Mouse (Mus musculus) forebrain, embryonic 14.5 days (tissue): ENCODE results near the gene D930020B18Rik. TPM values are rescaled to one million over a fixed set of nuclear protein-coding genes. Genes with fewer than 3 reads are reported as not detected.

Experiments used
- ATAC-seq: fragments of 200-750 bp; cut with Nextera tagmentation; 2 replicates; pipeline ENCODE4 v1.8.0; 2017; ENCODE audit warnings: mild to moderate bottlenecking, moderate library complexity
- DNase-seq: peaks from one replicate; pipeline ENCODE4 v3.0.0-alpha.2; 2015; ENCODE audit warnings: low spot score
- H3K27ac ChIP-seq: fragments of 300-500 bp; sonication (generic); 2 replicates; pipeline ENCODE4 v1.5.1; 2014; ENCODE audit warnings: low read depth, mild to moderate bottlenecking, control low read depth, low read length, moderate library complexity
- H3K27me3 ChIP-seq: fragments of 300-500 bp; sonication (generic); replicated peaks from 2 replicates; pipeline ENCODE4 v1.6.1; 2014; ENCODE audit warnings: low read length, control low read depth, mixed read lengths; ENCODE audit not compliant: control insufficient read depth, insufficient read depth
- H3K36me3 ChIP-seq: fragments of 300-500 bp; sonication (generic); 2 replicates; pipeline ENCODE4 v1.6.1; 2014; ENCODE audit warnings: low read length, control low read depth; ENCODE audit not compliant: control insufficient read depth, insufficient read depth
- H3K4me1 ChIP-seq: fragments of 300-500 bp; sonication (generic); 2 replicates; pipeline ENCODE4 v1.6.1; 2014; ENCODE audit warnings: antibody characterized with exemption, low read length, control low read depth; ENCODE audit not compliant: control insufficient read depth, insufficient read depth
- H3K4me2 ChIP-seq: fragments of 300-500 bp; sonication (generic); 2 replicates; pipeline ENCODE4 v1.6.1; 2014; ENCODE audit warnings: mild to moderate bottlenecking, control low read depth, low read length
- H3K4me3 ChIP-seq: fragments of 300-500 bp; sonication (generic); 2 replicates; pipeline ENCODE4 v1.5.1; 2014; ENCODE audit warnings: low read depth, low read length, control low read depth
- H3K9ac ChIP-seq: fragments of 300-500 bp; sonication (generic); 2 replicates; pipeline ENCODE4 v1.6.1; 2014; ENCODE audit warnings: mild to moderate bottlenecking, low read length, control low read depth, moderate library complexity
- H3K9me3 ChIP-seq: fragments of 300-500 bp; sonication (generic); replicated peaks from 2 replicates; pipeline ENCODE4 v1.6.1; 2016; ENCODE audit warnings: low read length, control low read depth, mixed read lengths; ENCODE audit not compliant: control insufficient read depth
- WGBS: fragments of 180-500 bp; shearing (Covaris S2); extraction: QIAGEN DNeasy Blood & Tissue Kit; methylation state at CpG from one replicate; pipeline ENCODE4 v1.1.7; 2014; 5-methylcytosine and 5-hydroxymethylcytosine counted together
- polyA plus RNA-seq: library from polyadenylated mRNA; unstranded; fragments of >200 nt; fragmentation: Nextera tagmentation; extraction: Ambion mirVana; gene quantifications from 2 replicates; pipeline ENCODE4 v1.2.1, GENCODE M21; 2014

Gene D930020B18Rik
- 0.18 and 0.26 TPM in 2 replicates for polyA plus RNA-seq

GRCm38 (mm10) chr10:121641272-121642053 lies at the start of gene D930020B18Rik:
D930020B18Rik (plus strand) TSS chr10:121641588.
- H3K4me1 ChIP-seq = peaks cover 3% of the 10 kb centered on the region; the same call in 1 of the 2 replicates
- under 1% methylated on average over 69 of the region's 69 CpGs for WGBS
- H3K4me3 ChIP-seq = peak within 1 kb of the TSS; percentile 46
- no peak within 1 kb of the TSS for H3K27ac ChIP-seq
- no peaks in the 10 kb centered on the region for H3K9me3 ChIP-seq
- peaks cover 30% of the 10 kb centered on the region for H3K27me3 ChIP-seq
- ATAC-seq (peak; percentile 49), DNase-seq (peak; percentile 32)
- H3K36me3 ChIP-seq = no peaks in the 10 kb centered on the region
- H3K4me2 ChIP-seq = peak within 1 kb of the TSS; percentile 93
- peak within 1 kb of the TSS; percentile 60 for H3K9ac ChIP-seq

- ATAC-seq (no peak), DNase-seq (no peak)
- peaks cover 65% of the 10 kb centered on the region for H3K36me3 ChIP-seq
- H3K9ac ChIP-seq = no peak overlapping the region
- H3K4me1 ChIP-seq = no peaks in the 10 kb centered on the region
- H3K9me3 ChIP-seq = no peaks in the 10 kb centered on the region
- no peak overlapping the region for H3K27ac ChIP-seq
- no peak overlapping the region for H3K4me3 ChIP-seq
- H3K4me2 ChIP-seq = no peak overlapping the region
- 89% methylated on average over 9 of the region's 9 CpGs for WGBS
- no peaks in the 10 kb centered on the region for H3K27me3 ChIP-seq
These were observed 44.8 kb upstream of the D930020B18Rik start for GRCm38 (mm10) chr10:121596580-121596979.

- Histone ChIP-seq H3K4me1 (no peaks in the 10 kb centered on the region), H3K27ac (no peak overlapping the region), H3K36me3 (peaks cover 93% of the 10 kb centered on the region), H3K9me3 (no peaks in the 10 kb centered on the region), H3K9ac (no peak overlapping the region), H3K4me2 (no peak overlapping the region), H3K4me3 (no peak overlapping the region), H3K27me3 (no peaks in the 10 kb centered on the region)
- ATAC-seq = no peak
- 88% methylated on average over 6 of the region's 6 CpGs for WGBS
- no peak for DNase-seq
These were observed 40.1 kb upstream of the D930020B18Rik start for GRCm38 (mm10) chr10:121601272-121601671.

- Histone ChIP-seq H3K4me1 (no peaks in the 10 kb centered on the region), H3K4me2 (no peak overlapping the region), H3K9me3 (no peaks in the 10 kb centered on the region), H3K27ac (no peak overlapping the region), H3K9ac (no peak overlapping the region), H3K4me3 (no peak overlapping the region), H3K27me3 (no peaks in the 10 kb centered on the region), H3K36me3 (peaks cover 94% of the 10 kb centered on the region)
- WGBS = 89% methylated on average over 4 of the region's 4 CpGs
- no peak for DNase-seq
- ATAC-seq = no peak
These were observed 37.8 kb upstream of the D930020B18Rik start for GRCm38 (mm10) chr10:121603556-121603955.

DNA sequence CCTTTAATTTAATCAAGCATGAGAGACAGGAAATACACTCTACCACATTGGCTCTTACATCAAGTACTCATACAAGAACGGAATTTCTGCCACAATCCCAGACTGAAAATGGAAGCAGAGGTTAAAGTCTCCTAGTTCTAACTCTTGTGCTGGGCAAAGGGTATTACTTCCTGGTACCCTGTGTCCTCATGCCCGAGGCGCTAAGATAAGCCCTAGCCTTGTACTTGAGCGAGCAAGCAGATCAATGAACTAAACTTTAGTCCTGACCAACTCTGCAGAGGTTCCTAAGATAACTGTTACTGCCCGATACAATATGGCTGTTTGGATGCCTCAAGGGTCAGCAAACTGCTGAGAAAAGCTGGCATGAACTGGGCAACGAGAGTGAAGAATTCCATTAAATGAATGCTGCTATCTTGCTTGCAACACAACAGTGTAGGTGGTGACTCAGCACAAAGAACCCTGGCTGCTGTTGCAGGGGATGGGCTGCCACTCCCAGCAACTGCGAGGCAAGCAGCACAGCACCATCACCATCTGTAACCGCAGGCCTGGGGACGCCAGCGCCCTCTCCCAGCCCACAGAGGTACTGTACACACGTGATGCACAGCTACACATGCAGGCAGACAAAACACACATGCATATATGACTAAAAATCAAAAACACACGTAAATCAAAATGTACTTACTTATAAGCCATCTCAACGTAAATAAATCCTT lies 36.6 kb upstream of the D930020B18Rik start:
- Histone ChIP-seq H3K9me3 (no peaks in the 10 kb centered on the region), H3K4me2 (no peak overlapping the region), H3K36me3 (peaks cover 89% of the 10 kb centered on the region), H3K27ac (no peak overlapping the region), H3K4me1 (no peaks in the 10 kb centered on the region), H3K4me3 (no peak overlapping the region), H3K27me3 (no peaks in the 10 kb centered on the region), H3K9ac (no peak overlapping the region)
- DNase-seq = no peak
- WGBS = 93% methylated on average over 13 of the region's 13 CpGs
- no peak for ATAC-seq

DNA sequence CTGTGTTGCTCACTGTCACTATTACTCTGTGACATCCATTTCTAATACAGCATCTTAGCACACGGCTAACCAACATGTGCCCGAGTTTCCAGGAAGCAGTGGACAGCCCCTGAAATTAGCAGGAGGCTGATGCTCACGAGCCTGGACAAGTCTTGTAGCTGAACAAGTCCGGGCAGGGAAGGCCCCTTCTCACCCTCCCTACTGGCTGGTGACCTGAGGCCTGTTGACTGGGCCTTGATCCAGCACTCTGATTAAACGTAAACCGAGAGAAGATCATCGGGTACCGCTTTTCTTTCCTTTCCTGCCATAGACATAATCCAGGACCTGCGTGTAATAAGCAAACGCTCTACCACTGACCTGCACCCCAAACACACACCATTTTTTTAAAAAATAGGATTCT lies 33.2 kb upstream of the D930020B18Rik start:
- no peak for DNase-seq
- WGBS = 91% methylated on average over 10 of the region's 10 CpGs

DNA sequence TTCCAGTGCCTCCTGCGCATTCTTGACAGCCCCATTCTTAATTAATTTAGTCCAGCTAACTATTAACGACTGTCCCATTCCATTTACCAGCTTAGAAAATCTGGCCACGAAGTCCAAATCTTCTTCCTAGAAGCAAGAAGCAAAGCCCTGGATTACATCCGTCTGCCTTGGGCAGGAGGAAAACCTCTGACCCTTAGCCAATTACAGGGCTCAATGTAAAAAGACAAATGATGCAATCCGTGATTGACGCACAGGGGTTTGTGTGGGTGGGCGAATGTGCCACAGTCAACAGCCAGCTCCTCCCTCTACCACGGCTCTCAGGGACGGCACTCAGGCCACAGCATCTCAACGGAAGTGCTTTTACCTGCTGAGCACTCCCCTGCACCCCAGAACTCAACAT lies 29.8 kb upstream of the D930020B18Rik start:
- ATAC-seq = no peak

More for the DNA sequence above, 33.2 kb upstream of the D930020B18Rik start:
- no peak for ATAC-seq
- Histone ChIP-seq H3K36me3 (peaks cover 85% of the 10 kb centered on the region), H3K9ac (no peak overlapping the region), H3K4me1 (no peaks in the 10 kb centered on the region), H3K9me3 (no peaks in the 10 kb centered on the region), H3K27me3 (no peaks in the 10 kb centered on the region), H3K4me2 (no peak overlapping the region), H3K4me3 (no peak overlapping the region), H3K27ac (no peak overlapping the region)

DNA sequence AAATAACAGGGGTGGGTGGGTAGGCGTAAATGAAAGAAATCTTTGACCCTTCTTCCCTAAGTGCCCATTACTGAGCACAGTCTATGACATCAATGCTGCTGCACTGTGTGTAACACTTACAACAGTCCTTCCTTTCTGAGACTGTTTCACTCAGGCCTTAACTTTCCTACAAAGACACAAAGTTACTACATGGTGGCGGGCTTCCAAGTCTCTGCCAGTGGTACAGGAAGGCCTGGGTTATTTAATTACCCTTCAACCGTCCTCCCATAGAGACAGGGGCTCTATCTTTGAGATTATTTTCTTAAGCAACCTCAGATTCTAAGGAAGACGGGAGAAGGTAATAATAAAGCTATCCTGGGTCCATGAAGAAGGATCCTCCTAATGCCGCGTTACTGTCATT lies 28.9 kb upstream of the D930020B18Rik start:
- Histone ChIP-seq H3K9ac (no peak overlapping the region), H3K36me3 (peaks cover 85% of the 10 kb centered on the region), H3K27ac (no peak overlapping the region), H3K4me1 (no peaks in the 10 kb centered on the region), H3K4me3 (no peak overlapping the region), H3K4me2 (no peak overlapping the region), H3K27me3 (no peaks in the 10 kb centered on the region), H3K9me3 (no peaks in the 10 kb centered on the region)
- DNase-seq (no peak), ATAC-seq (no peak)
- 91% methylated on average over 6 of the region's 6 CpGs for WGBS

More for the DNA sequence above, 29.8 kb upstream of the D930020B18Rik start:
- peaks cover 85% of the 10 kb centered on the region for H3K36me3 ChIP-seq
- H3K9ac ChIP-seq = no peak overlapping the region
- no peak for DNase-seq
- no peaks in the 10 kb centered on the region for H3K9me3 ChIP-seq
- no peaks in the 10 kb centered on the region for H3K27me3 ChIP-seq
- H3K27ac ChIP-seq = no peak overlapping the region
- no peaks in the 10 kb centered on the region for H3K4me1 ChIP-seq
- WGBS = 68% methylated on average over 9 of the region's 10 CpGs
- H3K4me2 ChIP-seq = no peak overlapping the region
- no peak overlapping the region for H3K4me3 ChIP-seq

DNA sequence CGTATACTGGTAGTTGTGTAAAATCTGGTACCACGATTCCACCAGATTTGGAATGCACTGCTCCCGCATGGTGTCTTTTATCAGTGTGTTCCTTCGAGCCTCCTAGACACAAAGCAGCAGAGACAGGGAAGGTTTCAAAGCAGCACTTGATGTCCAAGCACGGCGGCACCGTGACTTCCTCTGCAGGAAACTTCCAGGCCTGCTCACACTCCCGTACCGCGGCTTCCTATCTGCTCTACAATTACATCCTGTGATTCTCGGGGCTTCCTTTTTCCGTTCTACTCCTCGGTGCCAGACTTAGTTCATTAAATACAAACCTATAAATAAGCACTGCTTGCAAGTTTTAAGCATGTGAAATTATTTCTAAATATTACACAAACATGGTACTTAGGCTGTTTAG lies 27.8 kb upstream of the D930020B18Rik start:
- Histone ChIP-seq H3K9me3 (no peaks in the 10 kb centered on the region), H3K9ac (no peak overlapping the region), H3K36me3 (peaks cover 85% of the 10 kb centered on the region), H3K4me2 (no peak overlapping the region), H3K27me3 (no peaks in the 10 kb centered on the region), H3K4me3 (no peak overlapping the region), H3K4me1 (no peaks in the 10 kb centered on the region), H3K27ac (no peak overlapping the region)
- DNase-seq = no peak
- no peak for ATAC-seq
- WGBS = 98% methylated on average over 13 of the region's 13 CpGs
